Mouse (Mus musculus) heart, adult 8-10 months (tissue): ENCODE measurements around the gene Shc1. TPM values are rescaled to one million over a fixed set of nuclear protein-coding genes. Genes with fewer than 3 reads are reported as not detected.

ENCODE experiments used
- DNase-seq: peaks from one replicate; pipeline ENCODE4 v3.0.0; 2022; ENCODE audit warnings: low spot score
- total RNA-seq, 4 experiments: library from RNA; stranded (reverse); gene quantifications; 2 replicates each; pipeline ENCODE4 v1.2.4; 2022

The Shc1 gene
- total RNA-seq, 4 experiments from 2014 or later, result 33.3 to 37.7 (median 36.5) TPM

GRCm38 (mm10) chr3:89390111-89390515 lies 28.1 kb upstream of the Shc1 start:
- DNase-seq, result peak; percentile 55

- DNase-seq, result peak; percentile 19
Observed at GRCm38 (mm10) chr3:89390699-89391662, 27.3 kb upstream of the Shc1 start.

DNA sequence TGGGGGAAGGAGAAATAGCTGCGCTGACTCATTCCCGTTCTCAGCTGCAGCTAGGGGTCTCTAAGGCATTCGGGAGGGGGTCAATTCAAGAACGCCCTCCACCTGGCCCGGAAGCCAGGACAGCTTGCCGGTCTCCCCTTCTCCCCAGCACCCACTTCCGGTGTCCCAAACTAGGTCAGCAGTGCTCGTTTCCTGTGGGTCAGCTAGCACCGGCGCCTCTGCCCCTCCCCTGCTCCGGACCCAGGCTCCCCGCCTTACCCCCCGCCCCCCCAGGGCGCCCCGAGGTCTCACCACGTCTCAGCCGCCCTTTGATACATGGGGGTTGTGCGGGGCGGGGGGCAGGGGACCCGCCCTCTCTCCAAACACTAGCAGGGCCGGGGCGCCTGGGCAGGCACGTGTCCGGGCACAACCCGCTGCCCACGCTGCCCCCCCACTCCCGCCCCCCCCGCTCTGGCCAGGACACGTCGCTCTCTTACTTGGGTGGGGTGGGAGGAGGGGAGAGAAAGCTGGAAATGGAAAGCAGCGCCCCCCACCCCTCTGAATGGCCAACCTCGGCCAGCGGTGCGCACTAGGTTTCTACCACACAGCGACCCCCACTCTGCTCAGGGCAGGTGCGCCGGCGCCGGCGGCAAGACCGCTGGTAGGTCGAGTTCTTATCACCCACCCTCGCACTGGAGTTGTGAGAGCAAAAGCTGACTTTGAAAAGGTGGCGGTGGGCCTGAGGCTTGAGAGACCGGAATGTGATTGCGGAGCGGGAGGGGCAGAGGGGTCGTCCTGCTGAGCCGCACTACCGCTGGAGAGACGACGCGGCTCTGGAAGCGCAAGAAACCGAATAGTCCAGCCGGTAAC lies 26.4 kb upstream of the Shc1 start:
- DNase-seq, result peak; percentile 72

GRCm38 (mm10) chr3:89392871-89393311 lies 25.4 kb upstream of the Shc1 start:
- DNase-seq, result peak; percentile 18

DNA sequence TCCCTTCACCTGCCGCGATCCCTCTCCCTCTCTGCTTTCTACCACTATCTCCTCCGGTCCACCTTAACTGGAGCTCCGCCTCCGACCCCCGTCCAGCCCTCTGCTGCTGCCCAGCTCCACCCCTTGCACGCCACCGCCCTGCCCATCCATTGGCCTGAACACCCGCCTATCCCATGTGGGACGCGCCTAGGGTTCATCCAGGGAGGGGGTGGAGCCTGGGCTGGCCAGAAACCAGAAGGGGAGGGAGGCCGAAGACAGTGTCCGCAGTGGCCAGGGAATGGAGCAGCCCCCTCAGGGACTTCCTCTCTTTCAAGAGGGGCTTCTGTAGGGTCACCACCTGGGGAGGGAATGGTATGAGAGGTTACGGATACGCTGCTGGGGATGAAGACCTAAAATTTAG lies 24.6 kb upstream of the Shc1 start:
- DNase-seq, result peak; percentile 99

GRCm38 (mm10) chr3:89394006-89394893 lies 24.0 kb upstream of the Shc1 start, which contains the start of gene Zbtb7b:
TSS of gene Zbtb7b (minus strand) at chr3:89394776.
- DNase-seq, result peak; percentile 70

- DNase-seq, result peak; percentile 87
Observed at GRCm38 (mm10) chr3:89394894-89395256, 23.4 kb upstream of the Shc1 start.

GRCm38 (mm10) chr3:89395419-89395805 lies 22.8 kb upstream of the Shc1 start:
- no peak for DNase-seq

DNA sequence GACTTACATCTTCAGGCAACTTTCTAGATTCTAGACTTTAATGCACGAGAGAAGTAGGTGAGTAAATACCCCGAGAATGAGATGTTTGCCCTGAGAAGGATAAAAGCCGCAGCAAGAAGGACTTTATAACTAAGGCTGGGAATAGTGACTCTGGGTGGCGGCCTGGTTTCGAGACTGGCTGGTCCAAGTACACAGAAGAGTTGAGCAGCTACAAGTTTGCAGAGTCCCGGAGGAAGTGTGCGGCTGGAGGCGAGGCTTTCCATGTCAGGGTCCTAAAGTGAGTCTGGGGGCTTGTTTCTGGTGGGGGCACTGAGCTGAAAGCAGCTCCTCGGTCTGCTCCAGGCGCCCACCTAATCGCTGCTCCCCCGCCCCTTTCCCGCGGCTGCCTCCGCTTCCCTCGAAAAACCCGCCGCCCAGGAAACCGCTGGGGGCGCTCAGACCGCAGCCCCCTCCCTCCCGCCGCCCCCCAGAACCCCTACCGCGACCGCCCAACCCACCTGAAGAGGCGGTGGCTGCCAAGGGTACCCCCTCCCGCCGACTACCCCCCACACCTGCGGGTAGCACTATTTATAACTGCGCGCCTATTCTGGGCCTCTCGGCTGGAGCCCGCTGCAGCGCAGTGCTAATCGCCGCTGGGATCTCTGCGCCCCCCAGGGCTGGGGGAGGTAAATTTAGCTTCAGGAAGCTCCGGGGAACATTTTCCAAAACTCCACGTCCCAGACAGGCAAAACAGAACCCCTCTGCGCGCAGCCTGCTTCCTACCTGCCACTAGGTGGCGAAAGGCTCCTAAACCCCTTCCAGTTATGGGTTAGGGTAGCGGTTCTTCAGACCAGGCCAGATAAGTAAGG lies 22.2 kb upstream of the Shc1 start:
- DNase-seq, result peak; percentile 75

GRCm38 (mm10) chr3:89396654-89397005 lies 21.6 kb upstream of the Shc1 start:
- no peak for DNase-seq

GRCm38 (mm10) chr3:89401329-89401728 lies 16.9 kb upstream of the Shc1 start:
- no peak for DNase-seq

DNA sequence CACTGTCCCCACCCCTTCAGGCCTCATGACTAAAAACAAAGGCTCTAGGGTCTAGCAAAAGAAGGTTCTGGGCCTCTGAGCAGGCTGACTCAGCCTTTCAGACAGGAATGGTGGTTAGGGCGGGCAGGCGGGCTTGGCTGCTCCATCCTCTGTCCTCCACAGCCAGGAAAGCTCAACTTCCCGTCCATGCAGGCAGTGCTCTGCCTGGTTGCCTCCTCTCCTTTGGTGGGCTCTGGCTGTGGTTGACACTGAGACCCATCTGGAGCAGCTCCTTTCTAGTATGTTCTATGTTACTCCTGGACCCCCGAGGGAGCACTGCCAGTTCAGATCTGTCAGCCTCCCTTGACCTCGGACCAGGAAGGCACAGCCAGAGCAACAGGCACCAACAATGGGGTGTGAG lies 15.6 kb upstream of the Shc1 start, which contains the start of gene Lenep:
Gene Lenep, minus strand, starts transcription at position 101 of the 400 bp plus-strand sequence.
- no peak for DNase-seq

DNA sequence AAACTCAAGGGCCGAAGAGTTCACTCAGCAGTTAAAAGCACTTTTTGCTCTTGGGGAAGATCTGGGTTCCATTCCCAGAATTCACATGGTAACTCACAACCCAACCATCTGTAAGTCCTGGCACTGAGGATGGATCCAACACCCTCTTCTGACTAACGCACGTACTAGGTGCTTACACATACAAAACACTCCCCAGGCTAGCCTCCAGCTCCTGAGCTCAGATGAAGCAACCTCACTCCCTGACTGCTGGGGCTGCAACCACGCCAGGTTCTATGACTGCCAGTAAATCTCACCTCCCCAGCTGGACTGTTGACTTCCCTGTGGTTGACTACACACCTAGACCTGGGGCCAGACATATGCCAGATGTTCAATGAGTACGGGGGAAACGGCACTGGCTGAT lies 11.4 kb upstream of the Shc1 start:
- no peak for DNase-seq

DNA sequence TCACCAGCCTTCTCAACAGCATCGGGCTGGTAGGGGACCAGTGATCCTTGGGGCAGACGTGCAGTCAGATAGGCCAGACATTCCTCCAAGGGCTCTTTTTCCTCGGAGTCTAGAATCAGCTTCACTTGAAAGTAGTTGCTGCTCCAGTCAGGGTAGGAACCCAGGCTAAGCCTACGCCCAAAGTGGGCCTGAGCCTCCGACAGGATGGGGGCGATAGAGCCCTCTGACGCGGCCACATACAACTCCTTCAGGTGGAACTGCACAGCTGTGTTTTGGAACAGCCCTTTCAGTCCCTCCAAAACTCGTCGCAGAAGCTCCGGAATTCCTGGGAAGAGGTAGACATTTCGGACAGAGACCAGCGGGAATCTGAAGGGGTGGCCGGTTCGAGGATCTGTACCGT lies 9.8 kb upstream of the Shc1 start:
- no peak for DNase-seq

DNA sequence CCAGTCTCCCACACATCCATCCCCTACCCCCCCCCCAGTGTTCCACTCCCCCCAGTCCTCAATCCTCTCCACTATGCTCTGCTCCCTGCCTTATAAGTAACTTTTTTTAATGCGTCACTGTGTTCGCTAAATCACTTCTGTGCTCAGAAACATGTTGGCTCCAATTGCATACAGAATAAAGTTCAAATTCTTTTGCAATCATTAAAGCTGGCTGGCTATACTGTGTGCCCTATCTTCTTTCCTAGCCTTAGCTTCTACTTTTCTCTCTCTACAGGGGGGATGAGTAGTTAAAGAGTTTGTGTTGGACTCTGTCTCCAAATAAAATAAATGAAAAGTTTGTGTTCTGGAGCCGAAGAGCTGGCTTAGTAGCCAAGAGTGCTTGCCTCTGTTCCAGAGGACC lies 8.5 kb upstream of the Shc1 start:
- no peak for DNase-seq

DNA sequence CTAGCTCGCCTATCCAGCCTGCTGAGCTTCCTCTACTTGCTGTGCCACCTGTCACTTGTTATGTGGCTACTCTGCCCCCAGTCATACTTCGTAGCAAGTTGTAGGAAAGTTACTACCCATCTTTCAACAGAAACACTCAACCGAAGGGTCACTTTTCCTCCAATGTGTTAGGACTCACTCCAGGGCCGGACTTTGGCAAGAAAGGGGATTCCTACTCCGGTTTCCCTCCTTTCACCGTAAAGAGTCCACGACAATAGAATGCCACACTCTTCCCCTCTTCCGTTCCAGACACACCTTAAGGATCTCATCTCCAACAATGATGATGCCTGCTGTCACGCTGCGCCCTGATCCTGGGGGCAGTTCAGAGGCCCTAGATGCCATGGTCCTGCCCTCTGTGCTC lies 7.4 kb upstream of the Shc1 start:
- DNase-seq, result no peak

- peak; percentile 100 for DNase-seq
Observed at GRCm38 (mm10) chr3:89411490-89412393, 6.5 kb upstream of the Shc1 start, which contains the start of gene Flad1. TSS of gene Flad1 (minus strand) at chr3:89411870.

DNA sequence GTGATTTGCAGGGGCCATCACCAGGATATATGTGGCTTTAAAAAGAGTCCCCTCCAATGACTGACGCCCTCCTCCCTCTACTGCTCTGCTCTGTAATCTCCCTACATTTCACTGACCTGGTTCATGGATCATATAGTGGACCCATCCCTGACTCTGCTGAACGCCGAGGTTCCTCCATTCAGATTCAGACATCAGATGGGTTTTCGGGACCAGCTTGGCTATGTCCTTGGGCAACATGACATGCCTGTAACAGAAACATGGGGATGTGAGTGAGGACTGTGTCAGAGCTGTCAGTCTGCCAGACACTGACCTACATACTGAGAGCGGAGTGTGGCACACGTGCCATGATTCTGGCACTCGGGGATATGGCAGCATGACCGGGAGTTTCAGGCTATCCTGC lies 2.1 kb upstream of the Shc1 start:
- DNase-seq, result no peak

DNA sequence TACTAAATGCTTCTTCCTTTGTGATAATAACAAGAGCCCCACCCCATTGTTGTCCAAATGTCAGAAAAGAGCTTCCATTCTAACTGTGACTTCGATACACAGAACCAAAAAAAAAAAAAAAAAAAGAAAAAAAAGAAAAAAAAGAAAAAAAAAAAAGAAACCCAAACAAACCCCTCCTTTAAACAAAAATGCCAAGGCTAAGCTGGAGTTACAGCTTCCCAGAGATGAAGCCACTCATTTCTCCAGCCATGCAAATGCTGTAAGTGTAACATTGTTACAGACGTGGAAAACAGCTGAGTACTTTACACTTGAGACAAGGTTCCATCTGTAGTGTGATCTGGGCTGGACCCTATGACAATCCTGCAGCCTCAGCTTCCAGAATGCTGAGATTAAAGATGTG lies 1.1 kb upstream of the Shc1 start:
- DNase-seq, result no peak
